Comparison of ENCODE assay signal across 8 mouse cellular contexts in genomic region chrX:136976424-136977084, GRCm38 (mm10). TPM values are rescaled to one million over a fixed set of nuclear protein-coding genes. Genes with fewer than 3 reads are reported as not detected.
A peak's percentile ranks its signal among the peaks of the same experiment; 100 is the strongest.
DNase-seq lines count a peak whose midpoint lies in the region; ATAC-seq and TF ChIP-seq lines count a peak whose summit lies in the region.

Gene Tmsb15l, minus strand, starts transcription at chrX:136976869.
Gene Tmsb15b1, minus strand, starts transcription at chrX:136976874.

- H3K27me3 ChIP-seq in forebrain, embryonic 10.5 days (ENCODE audit: poor library complexity, severe bottlenecking), result 0 out of 2 replicates have a peak, but pooled peaks cover 4% of the 10 kb centered on the region
- no peaks in the 10 kb centered on the region for H3K27me3 ChIP-seq in hindbrain, embryonic 11.5 days (ENCODE audit: control insufficient read depth, insufficient read depth, low read length)

- H3K36me3 ChIP-seq in ES-E14 (ENCODE audit: control insufficient read depth, insufficient read depth, low read length, poor library complexity, severe bottlenecking), result no peaks in the 10 kb centered on the region
- no peaks in the 10 kb centered on the region for H3K36me3 ChIP-seq in forebrain, embryonic 10.5 days (replicated peaks)
- no peaks in the 10 kb centered on the region for H3K36me3 ChIP-seq in hindbrain, embryonic 11.5 days (ENCODE audit: control insufficient read depth, insufficient read depth, low read length)

- H3K4me2 ChIP-seq in hindbrain, embryonic 11.5 days (replicated peaks; ENCODE audit: low read depth, low read length), result peak within 1 kb of the TSS; percentile 49

- H3K27ac ChIP-seq in ES-E14 (ENCODE audit: insufficient read depth, low read depth, low read length, poor library complexity, severe bottlenecking), result no peak within 1 kb of the TSS
- H3K27ac ChIP-seq in brown adipose tissue, adult 24 weeks (replicated peaks; ENCODE audit: low read depth, low read length), result no peak within 1 kb of the TSS
- no peak within 1 kb of the TSS for H3K27ac ChIP-seq in forebrain, embryonic 10.5 days
- no peak within 1 kb of the TSS for H3K27ac ChIP-seq in hindbrain, embryonic 11.5 days (ENCODE audit: low read depth, low read length)

- no peaks in the 10 kb centered on the region for H3K4me1 ChIP-seq in ES-E14 (ENCODE audit: control insufficient read depth in 2 of 2, insufficient read depth in 2 of 2, low read length in 2 of 2, poor library complexity in 1 of 2)
- no peaks in the 10 kb centered on the region for H3K4me1 ChIP-seq in brown adipose tissue, adult 24 weeks (ENCODE audit: control insufficient read depth, insufficient read depth, insufficient read length, low read length)
- H3K4me1 ChIP-seq in forebrain, embryonic 10.5 days, result 0 out of 2 replicates have a peak, but pooled peaks cover 2% of the 10 kb centered on the region
- no peaks in the 10 kb centered on the region for H3K4me1 ChIP-seq in hindbrain, embryonic 11.5 days (replicated peaks; ENCODE audit: control insufficient read depth, insufficient read depth, low read length)

- peak within 1 kb of the TSS; percentile 43 for H3K9ac ChIP-seq in ES-E14 (ENCODE audit: insufficient read depth, low read depth, low read length, poor library complexity, severe bottlenecking)
- no peak within 1 kb of the TSS for H3K9ac ChIP-seq in hindbrain, embryonic 11.5 days (ENCODE audit: low read depth, low read length)

- ATAC-seq in hindbrain, embryonic 11.5 days (ENCODE audit: low FRiP score), result peak; percentile 100

- peak; percentile 60 for DNase-seq in ES-E14 (ENCODE audit: low read depth, low spot score)
- peak; percentile 62 for DNase-seq in forebrain, embryonic 10.5 days (ENCODE audit: extremely low spot score, low spot score)
- DNase-seq in hindbrain, embryonic 11.5 days (ENCODE audit: low spot score), result peak; percentile 72
- peak; percentile 51 to 59 for DNase-seq in layer of hippocampus, postnatal 10 days (ENCODE audit: low spot score in 2 of 2)
- peak; percentile 64 for DNase-seq in lung, postnatal 14 days
- DNase-seq in retina, postnatal 1 day, result peak; percentile 92
- DNase-seq in yolk sac, embryonic 10.5 days (ENCODE audit: low spot score), result peak; percentile 83

- whole genome bisulfite sequencing in forebrain, embryonic 10.5 days, result 26% methylated on average over 15 of the region's 15 CpGs
- 24% methylated on average over 15 of the region's 15 CpGs for WGBS in hindbrain, embryonic 11.5 days

- H3K9me3 ChIP-seq in ES-E14 (ENCODE audit: control insufficient read depth, insufficient read depth, low read depth, low read length), result no peaks in the 10 kb centered on the region
- no peaks in the 10 kb centered on the region for H3K9me3 ChIP-seq in forebrain, embryonic 10.5 days
- H3K9me3 ChIP-seq in hindbrain, embryonic 11.5 days (ENCODE audit: control insufficient read depth, low read length), result no peaks in the 10 kb centered on the region

- H3K4me3 ChIP-seq in ES-E14 (ENCODE audit: insufficient read depth in 1 of 2, low read depth in 1 of 2, low read length in 2 of 2, poor library complexity in 1 of 2, severe bottlenecking in 1 of 2), result peak within 1 kb of the TSS; percentile 73 to 77
- peak within 1 kb of the TSS; percentile 53 for H3K4me3 ChIP-seq in brown adipose tissue, adult 24 weeks (ENCODE audit: insufficient read depth, low read depth, low read length)
- H3K4me3 ChIP-seq in forebrain, embryonic 10.5 days, result peak within 1 kb of the TSS; percentile 53
- peak within 1 kb of the TSS; percentile 35 for H3K4me3 ChIP-seq in hindbrain, embryonic 11.5 days (ENCODE audit: low read depth, low read length)

- in situ Hi-C loops in ES-E14 (cut with MboI; ENCODE audit: low sequenced_read_pairs in 2 of 2, unreplicated experiment in 2 of 2), result no loop called here

TF ChIP-seq in ES-E14, 5 proteins besides CTCF, POLR2A, EP300 and RAD21:
- TF ChIP-seq HCFC1 (IDR thresholded peaks at IDR 0.05; ENCODE audit: borderline replicate concordance, insufficient read depth, low read length) (no peak), CHD2 (IDR thresholded peaks at IDR 0.05; ENCODE audit: low read depth, low read length) (no peak), ZNF384 (IDR thresholded peaks at IDR 0.05; ENCODE audit: low read depth, low read length) (no peak)

RNA-seq across cellular contexts. Expression of gene Tmsb15l, which starts in this region (rescaled TPM):
- total RNA-seq in ES-E14 (2012; rRNA removed), result 2.1 and 4.6 TPM in 2 replicates
- polyA plus RNA-seq in brown adipose tissue, adult 24 weeks (2012; ENCODE audit: insufficient read depth, insufficient read length, missing spikeins), result not detected in 2 replicates
- 3.2 and 5.6 TPM in 2 replicates for polyA plus RNA-seq in forebrain, embryonic 10.5 days (2016; fragmentation: Nextera tagmentation; extraction: Ambion mirVana)
- polyA plus RNA-seq in hindbrain, embryonic 11.5 days (2014; fragmentation: Nextera tagmentation; extraction: Ambion mirVana), result 4.3 and 9.0 TPM in 2 replicates
- 1 to 10 TPM; 3.3 to 3.9 TPM for total RNA-seq in layer of hippocampus, postnatal 10 days (2021)

RNA-seq across cellular contexts. Expression of gene Tmsb15b1, which starts in this region (rescaled TPM):
- total RNA-seq in ES-E14 (2012; rRNA removed), result 8.4 and 12.0 TPM in 2 replicates
- 6.8 and 12.3 TPM in 2 replicates for polyA plus RNA-seq in brown adipose tissue, adult 24 weeks (2012; ENCODE audit: insufficient read depth, insufficient read length, missing spikeins)
- polyA plus RNA-seq in forebrain, embryonic 10.5 days (2016; fragmentation: Nextera tagmentation; extraction: Ambion mirVana), result 16.3 and 17.4 TPM in 2 replicates
- polyA plus RNA-seq in hindbrain, embryonic 11.5 days (2014; fragmentation: Nextera tagmentation; extraction: Ambion mirVana), result 28.7 and 31.1 TPM in 2 replicates
- total RNA-seq in layer of hippocampus, postnatal 10 days (2021), result 10 to 100 TPM in 1 of 2 experiments, 1 to 10 TPM in 1; 8.2 to 21.9 TPM
